11 mouse cellular contexts compared by ENCODE assay signal in genomic region chr15:21008969-21009368, GRCm38 (mm10).
DNase-seq lines count a peak whose midpoint lies in the region; ATAC-seq and TF ChIP-seq lines count a peak whose summit lies in the region.
"Had no signal": no experiment of that assay in that cellular context is flagged by ENCODE, and none has a peak within 500 bp of the region (broad histone marks: within the 10 kb centered on the region; RNA-seq: fewer than 3 reads in every experiment).

No protein-coding gene starts in this region.

- H3K9ac ChIP-seq in liver, adult 2 months (ENCODE audit: low read depth, low read length) = no peak overlapping the region
- H3K9ac ChIP-seq in liver, embryonic 12.5 days = no peak overlapping the region
- no peak overlapping the region for H3K9ac ChIP-seq in midbrain, embryonic 15.5 days

- 68% methylated on average over 3 of the region's 3 CpGs for WGBS in liver, adult 2 months
- WGBS in liver, embryonic 12.5 days (ENCODE audit: insufficient replicate concordance) = 59% methylated on average over 3 of the region's 3 CpGs
- WGBS in midbrain, embryonic 15.5 days = 22% methylated on average over 3 of the region's 3 CpGs

- TF ChIP-seq POLR2A in liver, adult 2 months (IDR thresholded peaks at IDR 0.05; ENCODE audit: extremely low read depth, insufficient read depth, low read length) = no peak

- no peaks in the 10 kb centered on the region for H3K79me2 ChIP-seq in liver, adult 2 months (ENCODE audit: control insufficient read depth, insufficient read depth, low read length)

- intact Hi-C loops in heart, postnatal 36 days (cut with DNase I) = no loop called here

- no peaks in the 10 kb centered on the region for H3K36me3 ChIP-seq in liver, adult 2 months (ENCODE audit: control insufficient read depth, insufficient read depth, low read length)
- H3K36me3 ChIP-seq in liver, embryonic 12.5 days = no peaks in the 10 kb centered on the region
- no peaks in the 10 kb centered on the region for H3K36me3 ChIP-seq in midbrain, embryonic 15.5 days (replicated peaks)

- H3K9me3 ChIP-seq in liver, embryonic 12.5 days (replicated peaks) = no peaks in the 10 kb centered on the region
- H3K9me3 ChIP-seq in midbrain, embryonic 15.5 days = no peaks in the 10 kb centered on the region

- DNase-seq in embryo, embryonic 11 days = peak; percentile 12
- no peak for DNase-seq in embryo, embryonic 9.5 days (ENCODE audit: extremely low spot score)
- peak; percentile 50 for DNase-seq in liver, adult 2 months (ENCODE audit: extremely low read depth, low read depth, low spot score)
- DNase-seq in heart, postnatal 36 days = peak; percentile 6
- DNase-seq in thymus, postnatal 36 days = no peak
- no peak for DNase-seq in T-cell, adult 2 months (ENCODE audit: low spot score)
- DNase-seq: B cell, adult 2 months had no signal

- H3K27me3 ChIP-seq in liver, adult 2 months (ENCODE audit: control insufficient read depth, insufficient read depth, low read length) = no peaks in the 10 kb centered on the region
- no peaks in the 10 kb centered on the region for H3K27me3 ChIP-seq in liver, embryonic 12.5 days (replicated peaks)
- H3K27me3 ChIP-seq in midbrain, embryonic 15.5 days (replicated peaks) = no peaks in the 10 kb centered on the region

- H3K4me2 ChIP-seq in liver, embryonic 12.5 days = no peak overlapping the region
- no peak overlapping the region for H3K4me2 ChIP-seq in midbrain, embryonic 15.5 days

- H3K4me1 ChIP-seq in liver, adult 2 months (ENCODE audit: control insufficient read depth, insufficient read depth, low read length) = no peaks in the 10 kb centered on the region
- no peaks in the 10 kb centered on the region for H3K4me1 ChIP-seq in liver, embryonic 12.5 days
- peaks cover 7% of the 10 kb centered on the region; the same call in 1 of the 2 replicates for H3K4me1 ChIP-seq in midbrain, embryonic 15.5 days

- H3K4me3 ChIP-seq in liver, adult 2 months (ENCODE audit: insufficient read depth, low read depth, low read length) = no peak overlapping the region
- no peak overlapping the region for H3K4me3 ChIP-seq in liver, embryonic 12.5 days
- H3K4me3 ChIP-seq in midbrain, embryonic 15.5 days = no peak overlapping the region
- H3K4me3 ChIP-seq: left cerebral cortex, adult 2 months had no signal

- no peak for ATAC-seq in liver, embryonic 12.5 days
- ATAC-seq in midbrain, embryonic 15.5 days (replicated peaks) = peak; percentile 46; the same call in 1 of the 2 replicates

- no peak overlapping the region for H3K27ac ChIP-seq in liver, adult 2 months (replicated peaks; ENCODE audit: insufficient read depth, low read depth, low read length)
- H3K27ac ChIP-seq in liver, embryonic 12.5 days = no peak overlapping the region
- no peak overlapping the region for H3K27ac ChIP-seq in midbrain, embryonic 15.5 days
- H3K27ac ChIP-seq: left cerebral cortex, adult 2 months; macrophage had no signal

- no peak for TF ChIP-seq CTCF in liver, adult 2 months (IDR thresholded peaks at IDR 0.05; ENCODE audit: low read depth, low read length)

Comparison
In these comparisons a context has a peak if more than half of its experiments do, and no peak if none do; other contexts are left out.
1. DNase-seq: peak in embryo, embryonic 11 days (single experiment), liver, adult 2 months (single experiment) and heart, postnatal 36 days (2 of 2); none in embryo, embryonic 9.5 days (single experiment), thymus, postnatal 36 days (0 of 2) and T-cell, adult 2 months (single experiment).